In genomic region chr11:115955195-115955858, GRCm38 (mm10) we compare ENCODE assay signal across 9 mouse cellular contexts. TPM values are rescaled to one million over a fixed set of nuclear protein-coding genes. Genes with fewer than 3 reads are reported as not detected.
DNase-seq lines count a peak whose midpoint lies in the region; ATAC-seq and TF ChIP-seq lines count a peak whose summit lies in the region.
"Had no signal": no experiment of that assay in that cellular context is flagged by ENCODE, and none has a peak within 500 bp of the region (broad histone marks: within the 10 kb centered on the region; RNA-seq: fewer than 3 reads in every experiment).

No protein-coding gene starts in this region.

- H3K27me3 ChIP-seq in spleen, adult 2 months (ENCODE audit: control insufficient read depth, insufficient read depth, low read length), result no peaks in the 10 kb centered on the region
- no peaks in the 10 kb centered on the region for H3K27me3 ChIP-seq in hindbrain, embryonic 16.5 days (replicated peaks; ENCODE audit: control insufficient read depth, insufficient read depth, low read length)
- H3K27me3 ChIP-seq in small intestine, adult 2 months (ENCODE audit: control insufficient read depth, insufficient read depth, low read length), result no peaks in the 10 kb centered on the region
- H3K27me3 ChIP-seq: Patski had no signal

- H3K9ac ChIP-seq in hindbrain, embryonic 16.5 days (ENCODE audit: low read depth, low read length), result no peak overlapping the region

- no peaks in the 10 kb centered on the region for H3K4me1 ChIP-seq in spleen, adult 2 months (ENCODE audit: control insufficient read depth, insufficient read depth, insufficient read length)
- H3K4me1 ChIP-seq in hindbrain, embryonic 16.5 days (ENCODE audit: control insufficient read depth, insufficient read depth, low read depth, low read length), result peaks cover 5% of the 10 kb centered on the region; the same call in 1 of the 2 replicates
- H3K4me1 ChIP-seq in small intestine, adult 2 months (ENCODE audit: control insufficient read depth, insufficient read depth, insufficient read length, low read length), result peaks cover 29% of the 10 kb centered on the region

- TF ChIP-seq POLR2A in spleen, adult 2 months (IDR thresholded peaks at IDR 0.05; ENCODE audit: low read depth, low read length), result no peak
- TF ChIP-seq POLR2A in small intestine, adult 2 months (IDR thresholded peaks at IDR 0.05; ENCODE audit: low read depth, low read length), result no peak

- H3K36me3 ChIP-seq in spleen, adult 2 months (ENCODE audit: control insufficient read depth, insufficient read depth, low read length), result peaks cover 30% of the 10 kb centered on the region
- H3K36me3 ChIP-seq in hindbrain, embryonic 16.5 days (ENCODE audit: control insufficient read depth, insufficient read depth, low read length), result no peaks in the 10 kb centered on the region; the same call in none of the 2 replicates
- H3K36me3 ChIP-seq in small intestine, adult 2 months (ENCODE audit: control insufficient read depth, insufficient read depth, low read length), result peaks cover 28% of the 10 kb centered on the region

- 69% methylated on average over 10 of the region's 10 CpGs for WGBS in spleen, adult 2 months
- 41% methylated on average over 10 of the region's 10 CpGs for WGBS in hindbrain, embryonic 16.5 days
- 19% methylated on average over 10 of the region's 10 CpGs for WGBS in small intestine, adult 2 months

- no peaks in the 10 kb centered on the region for H3K9me3 ChIP-seq in hindbrain, embryonic 16.5 days (ENCODE audit: control insufficient read depth, low read length)

- H3K4me3 ChIP-seq in spleen, adult 2 months (ENCODE audit: extremely low read depth, insufficient read depth, insufficient read length), result no peak overlapping the region
- H3K4me3 ChIP-seq in hindbrain, embryonic 16.5 days (ENCODE audit: low read length), result no peak overlapping the region
- H3K4me3 ChIP-seq in small intestine, adult 2 months (ENCODE audit: low read depth, low read length), result no peak overlapping the region; the same call in 1 of the 2 replicates

- 0 out of 2 replicates have a peak overlapping the region, but pooled peaks have one; percentile 5 for H3K27ac ChIP-seq in spleen, adult 2 months (ENCODE audit: insufficient read depth, low read length)
- peak overlapping the region; percentile 61 for H3K27ac ChIP-seq in hindbrain, embryonic 16.5 days (ENCODE audit: low read depth, low read length)
- peak overlapping the region; percentile 99 for H3K27ac ChIP-seq in small intestine, adult 2 months (ENCODE audit: insufficient read depth, low read depth, low read length)

- H3K4me2 ChIP-seq in hindbrain, embryonic 16.5 days (ENCODE audit: low read length), result no peak overlapping the region

- no peak for TF ChIP-seq CTCF in spleen, adult 2 months (IDR thresholded peaks at IDR 0.05; ENCODE audit: extremely low read depth, insufficient read depth, insufficient read length, insufficient replicate concordance)
- peak; percentile 26; the same call in 1 of the 2 replicates for TF ChIP-seq CTCF in small intestine, adult 2 months (IDR thresholded peaks at IDR 0.05; ENCODE audit: extremely low read depth, insufficient read length, insufficient replicate concordance, low read depth, low read length)

- peak; percentile 5; the same call in 1 of the 2 replicates for ATAC-seq in hindbrain, embryonic 16.5 days
- ATAC-seq: Patski had no signal

- peak; percentile 21 for DNase-seq in gastrocnemius, adult 18-20 months (ENCODE audit: low spot score)
- no peak for DNase-seq in gastrocnemius, adult 8-10 months (ENCODE audit: low spot score in 2 of 2)
- DNase-seq in spleen, adult 2 months (ENCODE audit: low read depth in 1 of 2, low spot score in 2 of 2), result no peak
- DNase-seq in spleen, adult 12 weeks (ENCODE audit: low spot score), result no peak
- DNase-seq in thymus, postnatal 36 days, result no peak
- DNase-seq in gastrocnemius, postnatal 10 days, result no peak

RNA-seq across cellular contexts. Expression of gene Itgb4, which starts 19.2 kb away (rescaled TPM):
- total RNA-seq in gastrocnemius, adult 18-20 months (2021), result 1 to 10 TPM; 3.5 to 5.3 TPM
- 1 to 10 TPM; 1.5 to 4.4 (median 3.1) TPM for total RNA-seq in gastrocnemius, adult 8-10 months (2022)
- 2.5 and 2.8 TPM in 2 replicates for polyA plus RNA-seq in spleen, adult 2 months (2012; rRNA removed)
- 1.8 and 2.1 TPM in 2 replicates for polyA plus RNA-seq in hindbrain, embryonic 16.5 days (2015; fragmentation: Nextera tagmentation; extraction: Ambion mirVana)
- polyA plus RNA-seq in small intestine, adult 2 months (2012; rRNA removed), result 53.2 and 133 TPM in 2 replicates
- total RNA-seq in gastrocnemius, postnatal 10 days (2021), result 1 to 10 TPM; 4.6 to 4.9 TPM

RNA-seq across cellular contexts. Expression of gene Recql5, which starts 22.1 kb away (rescaled TPM):
- total RNA-seq in gastrocnemius, adult 18-20 months (2021), result 1 to 10 TPM; 6.5 to 7.2 TPM
- 1 to 10 TPM; 5.0 to 9.5 (median 6.5) TPM for total RNA-seq in gastrocnemius, adult 8-10 months (2022)
- polyA plus RNA-seq in spleen, adult 2 months (2012; rRNA removed), result 28.7 and 32.1 TPM in 2 replicates
- polyA plus RNA-seq in hindbrain, embryonic 16.5 days (2015; fragmentation: Nextera tagmentation; extraction: Ambion mirVana), result 20.2 and 21.3 TPM in 2 replicates
- polyA plus RNA-seq in small intestine, adult 2 months (2012; rRNA removed), result 5.8 and 9.2 TPM in 2 replicates
- total RNA-seq in gastrocnemius, postnatal 10 days (2021), result 1 to 10 TPM; 5.4 to 9.1 TPM

RNA-seq across cellular contexts. Expression of gene Sap30bp, which starts 22.2 kb away (rescaled TPM):
- 10 to 100 TPM in 1 of 2 experiments, 1 to 10 TPM in 1; 9.2 to 10.1 TPM for total RNA-seq in gastrocnemius, adult 18-20 months (2021)
- total RNA-seq in gastrocnemius, adult 8-10 months (2022), result 10 to 100 TPM in 2 of 4 experiments, 1 to 10 TPM in 2; 7.7 to 15.7 (median 9.7) TPM
- 19.9 and 26.7 TPM in 2 replicates for polyA plus RNA-seq in spleen, adult 2 months (2012; rRNA removed)
- 38.4 and 45.3 TPM in 2 replicates for polyA plus RNA-seq in hindbrain, embryonic 16.5 days (2015; fragmentation: Nextera tagmentation; extraction: Ambion mirVana)
- 15.2 and 27.1 TPM in 2 replicates for polyA plus RNA-seq in small intestine, adult 2 months (2012; rRNA removed)
- 10 to 100 TPM; 16.6 to 24.5 TPM for total RNA-seq in gastrocnemius, postnatal 10 days (2021)

RNA-seq across cellular contexts. Expression of gene Smim6, which starts 43.5 kb away (rescaled TPM):
- total RNA-seq in gastrocnemius, adult 18-20 months (2021), result not detected
- total RNA-seq in gastrocnemius, adult 8-10 months (2022), result not detected
- 0.19 and 0.54 TPM in 2 replicates for polyA plus RNA-seq in spleen, adult 2 months (2012; rRNA removed)
- 0.49 and 0.58 TPM in 2 replicates for polyA plus RNA-seq in hindbrain, embryonic 16.5 days (2015; fragmentation: Nextera tagmentation; extraction: Ambion mirVana)
- polyA plus RNA-seq in small intestine, adult 2 months (2012; rRNA removed), result 8.8 and 9.7 TPM in 2 replicates
- not detected for total RNA-seq in gastrocnemius, postnatal 10 days (2021)

RNA-seq across cellular contexts. Expression of gene Smim5, which starts 55.6 kb away (rescaled TPM):
- total RNA-seq in gastrocnemius, adult 18-20 months (2021), result 1 to 10 TPM in 1 of 2 experiments, under 1 TPM in 1; 0.38 to 1.1 TPM
- total RNA-seq in gastrocnemius, adult 8-10 months (2022), result under 1 TPM in 3 of 4 experiments, not detected in 1; 0.61 to 0.88 (median 0.72) TPM
- polyA plus RNA-seq in spleen, adult 2 months (2012; rRNA removed), result 5.7 and 8.0 TPM in 2 replicates
- 2.5 and 3.9 TPM in 2 replicates for polyA plus RNA-seq in hindbrain, embryonic 16.5 days (2015; fragmentation: Nextera tagmentation; extraction: Ambion mirVana)
- polyA plus RNA-seq in small intestine, adult 2 months (2012; rRNA removed), result 0.72 and 2.2 TPM in 2 replicates
- total RNA-seq in gastrocnemius, postnatal 10 days (2021), result 1 to 10 TPM; 3.6 to 4.1 TPM

Comparison
In these comparisons a context has a peak if more than half of its experiments do, and no peak if none do; other contexts are left out.
1. H3K27ac ChIP-seq: peak in every context shown above with its lines; median percentile 99 in small intestine, adult 2 months; 61 in hindbrain, embryonic 16.5 days; 5 in spleen, adult 2 months.